Mouse (Mus musculus) heart, embryonic 14.5 days (tissue): ENCODE measurements around the gene Elavl1. TPM values are rescaled to one million over a fixed set of nuclear protein-coding genes. Genes with fewer than 3 reads are reported as not detected.
A peak's percentile ranks its signal among the peaks of the same experiment; 100 is the strongest.

Experiments
- ATAC-seq: fragments of 200-750 bp; cut with Nextera tagmentation; 2 replicates; pipeline ENCODE4 v1.8.0; 2017; ENCODE audit warnings: low read depth, moderate TSS enrichment; ENCODE audit not compliant: insufficient number of reproducible peaks, insufficient read depth, low FRiP score
- H3K27ac ChIP-seq, 2 experiments: fragments of 200-500 bp in 1 of 2; fragments of 300-500 bp in 1 of 2; sonication (generic) in 1 of 2; replicated peaks in 1 of 2; 2 replicates each; pipeline ENCODE4 v1.5.1; 2012 to 2014; ENCODE audit warnings: low read depth in 2 of 2, low read length in 2 of 2, control low read depth in 1 of 2, mild to moderate bottlenecking in 1 of 2, mixed read lengths in 1 of 2; ENCODE audit not compliant: control insufficient read depth in 1 of 2, insufficient read depth in 1 of 2
- H3K27me3 ChIP-seq: fragments of 300-500 bp; sonication (generic); 2 replicates; pipeline ENCODE4 v1.6.1; 2014; ENCODE audit warnings: mild to moderate bottlenecking, low read length, control low read depth; ENCODE audit not compliant: control insufficient read depth, insufficient read depth
- H3K36me3 ChIP-seq: fragments of 300-500 bp; sonication (generic); 2 replicates; pipeline ENCODE4 v1.6.1; 2014; ENCODE audit warnings: mild to moderate bottlenecking, control low read depth, low read length, mixed read lengths; ENCODE audit not compliant: control insufficient read depth, insufficient read depth
- H3K4me1 ChIP-seq, 2 experiments: fragments of 200-500 bp in 1 of 2; fragments of 300-500 bp in 1 of 2; sonication (generic) in 1 of 2; 2 replicates each; pipeline ENCODE4 v1.6.1; 2012 to 2014; ENCODE audit warnings: low read length in 2 of 2, control low read depth in 1 of 2, mixed read lengths in 1 of 2; ENCODE audit not compliant: control insufficient read depth in 2 of 2, insufficient read depth in 2 of 2
- H3K4me2 ChIP-seq: fragments of 300-500 bp; sonication (generic); 2 replicates; pipeline ENCODE4 v1.6.1; 2014; ENCODE audit warnings: mild to moderate bottlenecking, low read length
- H3K4me3 ChIP-seq, 2 experiments: fragments of 200-500 bp in 1 of 2; fragments of 300-500 bp in 1 of 2; sonication (generic) in 1 of 2; 2 replicates each; pipeline ENCODE4 v1.5.1; 2012 to 2014; ENCODE audit warnings: low read length in 2 of 2, mild to moderate bottlenecking in 2 of 2, control low read depth in 1 of 2, low read depth in 1 of 2, moderate library complexity in 1 of 2; ENCODE audit not compliant: control insufficient read depth in 1 of 2, insufficient read depth in 1 of 2
- H3K9ac ChIP-seq: fragments of 300-500 bp; sonication (generic); 2 replicates; pipeline ENCODE4 v1.6.1; 2014; ENCODE audit warnings: mild to moderate bottlenecking, low read length
- H3K9me3 ChIP-seq: fragments of 300-500 bp; sonication (generic); 2 replicates; pipeline ENCODE4 v1.6.1; 2016; ENCODE audit warnings: low read length, control low read depth; ENCODE audit not compliant: control insufficient read depth
- WGBS: fragments of 180-500 bp; shearing (Covaris S2); extraction: QIAGEN DNeasy Blood & Tissue Kit; methylation state at CpG from one replicate; pipeline ENCODE4 v1.1.7; 2014; 5-methylcytosine and 5-hydroxymethylcytosine counted together
- polyA plus RNA-seq: library from polyadenylated mRNA; unstranded; fragments of >200 nt; fragmentation: Nextera tagmentation; extraction: Ambion mirVana; gene quantifications from 2 replicates; pipeline ENCODE4 v1.2.1, GENCODE M21; 2014

Elavl1 gene
- polyA plus RNA-seq, 1 experiment from 2014 or later = 173 TPM

DNA sequence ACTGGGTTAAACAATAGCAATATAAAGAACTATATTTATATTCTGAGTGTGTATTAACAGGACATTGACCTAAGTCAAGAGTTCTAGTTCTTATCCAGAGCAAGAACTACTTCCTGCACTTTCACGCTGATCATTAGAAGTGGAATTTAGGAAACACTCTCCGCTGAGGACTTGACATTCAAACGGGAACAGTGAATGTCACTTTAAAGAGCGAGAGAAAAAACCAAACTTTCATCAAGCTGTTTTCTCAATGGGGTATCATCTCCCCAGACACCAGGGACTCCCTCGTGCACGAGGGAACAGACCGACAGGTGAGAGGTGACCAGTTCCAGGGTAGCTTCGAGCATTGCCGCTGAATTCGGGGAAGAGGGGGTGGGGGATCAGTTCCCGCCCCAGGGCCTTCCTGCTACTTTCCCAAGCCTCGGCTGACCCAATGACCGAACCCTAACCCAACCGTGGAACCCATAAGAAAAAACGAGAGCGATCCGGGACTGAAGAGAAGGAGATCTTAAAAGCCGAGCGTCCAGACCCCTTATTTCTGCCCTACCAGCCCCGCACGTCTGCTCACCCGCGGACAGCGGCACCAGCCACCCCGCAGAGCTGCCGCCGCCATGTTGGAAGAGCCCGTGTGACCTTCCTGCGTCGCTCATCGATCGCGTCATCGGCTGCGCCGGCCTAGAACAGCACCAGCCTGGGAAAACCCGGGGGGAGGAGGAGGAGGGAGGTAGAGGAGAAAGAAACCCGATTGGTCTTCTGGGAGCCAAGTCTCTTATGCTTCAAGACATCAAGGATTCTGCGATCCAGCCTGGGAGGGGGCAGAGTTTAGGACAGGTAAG, 49.7 kb downstream of the Elavl1 start, which contains the start of gene Timm44:
Timm44 (minus strand) TSS at position 639 of the 836 bp plus-strand sequence.
- WGBS = under 1% methylated on average over 39 of the region's 39 CpGs
- no peaks in the 10 kb centered on the region for H3K27me3 ChIP-seq
- H3K27ac ChIP-seq = peak within 1 kb of the TSS; percentile 48 to 54
- H3K4me2 ChIP-seq = peak within 1 kb of the TSS; percentile 87
- H3K9ac ChIP-seq = peak within 1 kb of the TSS; percentile 80
- peak within 1 kb of the TSS; percentile 70 to 85 for H3K4me3 ChIP-seq
- no peaks in the 10 kb centered on the region for H3K9me3 ChIP-seq
- H3K36me3 ChIP-seq = peaks cover 35% of the 10 kb centered on the region
- peak; percentile 93 for ATAC-seq
- peaks cover 3 to 10% of the 10 kb centered on the region in 2 experiments; a peak in 3 of 4 replicates for H3K4me1 ChIP-seq

- Histone ChIP-seq H3K36me3 (peaks cover 94% of the 10 kb centered on the region), H3K27ac (no peak overlapping the region), H3K4me2 (no peak overlapping the region), H3K4me3 (no peak overlapping the region), H3K4me1 (peaks cover 0 to 3% of the 10 kb centered on the region in 2 experiments; a peak in 2 of 4 replicates), H3K27me3 (no peaks in the 10 kb centered on the region), H3K9ac (no peak overlapping the region), H3K9me3 (no peaks in the 10 kb centered on the region)
- WGBS = 92% methylated on average over 6 of the region's 6 CpGs
- no peak for ATAC-seq
Observed at GRCm38 (mm10) chr8:4269609-4270008, 55.6 kb downstream of the Elavl1 start.

DNA sequence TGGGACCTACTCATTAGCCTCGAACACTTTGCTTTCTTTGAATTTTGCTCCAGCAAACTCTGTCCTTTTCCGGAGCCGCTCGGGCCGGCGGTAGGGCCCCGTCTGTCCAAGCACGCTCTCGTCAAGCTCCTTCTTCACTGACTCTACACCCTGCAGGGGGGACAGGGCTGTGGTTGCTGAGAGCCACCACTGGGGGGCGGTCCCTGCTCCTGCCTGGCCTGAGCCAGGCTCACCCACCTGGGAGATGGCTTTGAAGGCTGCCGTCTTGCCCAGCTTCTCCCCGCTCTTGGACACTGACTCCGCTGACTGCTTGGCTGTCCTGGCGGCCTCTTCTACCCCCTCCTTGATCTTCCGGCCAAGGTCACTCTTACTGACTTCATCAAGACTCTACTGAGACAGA, 57.6 kb downstream of the Elavl1 start:
- Histone ChIP-seq H3K27ac (no peak overlapping the region), H3K4me2 (no peak overlapping the region), H3K27me3 (no peaks in the 10 kb centered on the region), H3K4me1 (no peaks in the 10 kb centered on the region), H3K9me3 (no peaks in the 10 kb centered on the region), H3K9ac (no peak overlapping the region), H3K4me3 (no peak overlapping the region), H3K36me3 (peaks cover 99% of the 10 kb centered on the region)
- 74% methylated on average over 15 of the region's 15 CpGs for WGBS
- no peak for ATAC-seq

DNA sequence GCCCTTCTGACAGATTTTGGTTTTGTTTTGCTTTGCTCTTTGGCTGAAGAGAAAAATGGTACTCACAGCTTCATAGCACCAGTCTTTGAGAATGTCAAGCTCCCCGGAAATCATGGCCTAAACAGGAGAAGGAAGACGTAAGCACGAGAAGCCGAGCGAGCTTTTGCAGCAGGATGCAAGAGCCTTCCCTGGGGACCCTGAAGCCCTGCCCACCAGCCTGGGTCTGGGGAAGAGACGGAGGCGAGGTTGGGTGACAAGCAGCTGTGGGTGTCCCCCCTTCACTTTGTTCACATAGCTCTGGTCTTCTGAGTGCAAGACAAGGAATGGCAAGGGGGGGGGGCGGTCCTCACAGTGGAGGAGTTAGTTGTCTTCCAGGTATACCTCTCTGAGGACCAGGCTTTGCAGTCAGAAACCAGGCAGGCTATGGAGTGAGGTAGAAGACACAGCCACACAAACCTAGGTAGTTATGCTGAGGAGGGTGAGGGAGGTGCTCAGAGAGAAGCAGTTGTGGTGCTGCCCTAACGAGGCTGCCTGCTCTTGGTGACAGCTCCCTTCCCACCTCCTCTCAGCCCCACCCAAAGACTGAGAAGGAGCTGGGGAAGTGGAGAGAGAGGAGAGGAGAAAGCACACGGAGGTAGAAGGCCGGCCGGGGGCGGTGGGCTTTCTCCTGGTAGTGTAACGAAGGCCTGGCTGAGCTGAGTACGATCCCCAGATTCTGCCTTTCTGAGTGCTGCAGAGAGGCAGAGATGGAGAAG, 59.9 kb downstream of the Elavl1 start:
- Histone ChIP-seq H3K27ac (no peak overlapping the region), H3K4me2 (no peak overlapping the region), H3K27me3 (no peaks in the 10 kb centered on the region), H3K36me3 (peaks cover 100% of the 10 kb centered on the region), H3K4me3 (no peak overlapping the region), H3K4me1 (no peaks in the 10 kb centered on the region), H3K9me3 (no peaks in the 10 kb centered on the region), H3K9ac (no peak overlapping the region)
- ATAC-seq = no peak
- 93% methylated on average over 15 of the region's 15 CpGs for WGBS

DNA sequence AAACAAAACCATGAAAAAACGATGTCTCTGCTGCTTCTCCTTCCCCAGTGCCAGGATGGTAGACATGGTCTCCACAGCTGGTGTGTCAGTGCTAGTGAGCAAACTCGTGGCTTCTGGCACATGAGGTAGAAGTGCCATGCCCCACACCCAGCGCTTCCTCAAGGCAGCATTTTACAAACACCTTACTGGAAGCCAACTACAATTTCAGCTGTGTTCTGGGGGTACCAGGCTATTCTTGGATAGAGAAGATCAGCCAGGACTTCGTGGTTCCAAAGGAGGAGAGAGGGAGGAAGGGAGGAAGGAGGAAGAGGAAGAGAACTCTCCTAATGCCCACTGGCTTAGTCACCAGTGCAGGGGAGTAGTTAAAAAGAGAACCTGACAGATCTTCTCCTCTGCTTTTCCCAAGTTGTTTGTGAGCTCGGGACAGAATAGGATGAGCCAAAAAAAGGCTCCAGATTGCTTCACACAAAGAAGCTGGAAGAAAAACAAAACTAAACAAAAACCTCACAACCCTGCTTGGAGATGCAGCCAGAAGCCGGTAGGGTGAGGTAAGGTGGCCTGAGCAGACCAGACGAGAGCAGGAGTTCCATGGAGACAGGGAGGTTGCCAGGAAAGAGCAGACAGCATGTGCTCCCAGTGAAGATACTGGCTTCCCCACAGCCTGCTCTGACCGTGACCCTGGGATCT, 62.0 kb downstream of the Elavl1 start:
- Histone ChIP-seq H3K27ac (no peak overlapping the region), H3K27me3 (no peaks in the 10 kb centered on the region), H3K36me3 (peaks cover 86% of the 10 kb centered on the region), H3K4me2 (no peak overlapping the region), H3K9ac (no peak overlapping the region), H3K9me3 (no peaks in the 10 kb centered on the region), H3K4me1 (peaks cover 2 to 3% of the 10 kb centered on the region in 2 experiments; a peak in 2 of 4 replicates), H3K4me3 (no peak overlapping the region)
- 82% methylated on average over 8 of the region's 8 CpGs for WGBS
- no peak for ATAC-seq

GRCm38 (mm10) chr8:4259805-4260170, 65.4 kb downstream of the Elavl1 start:
- no peak overlapping the region for H3K27ac ChIP-seq
- H3K4me3 ChIP-seq = no peak overlapping the region
- peaks cover 77% of the 10 kb centered on the region for H3K36me3 ChIP-seq
- no peak for ATAC-seq
- peaks cover 8 to 12% of the 10 kb centered on the region in 2 experiments; a peak in 3 of 4 replicates for H3K4me1 ChIP-seq
- no peak overlapping the region for H3K4me2 ChIP-seq
- H3K9ac ChIP-seq = 0 out of 2 replicates have a peak overlapping the region, but pooled peaks have one; percentile 0
- H3K9me3 ChIP-seq = no peaks in the 10 kb centered on the region
- WGBS = 82% methylated on average over 4 of the region's 4 CpGs
- H3K27me3 ChIP-seq = no peaks in the 10 kb centered on the region

GRCm38 (mm10) chr8:4259125-4259804, 65.9 kb downstream of the Elavl1 start, which contains the start of gene Ctxn1:
Ctxn1 (minus strand) TSS chr8:4259274.
- H3K4me1 ChIP-seq = peaks cover 8 to 13% of the 10 kb centered on the region in 2 experiments; a peak in 3 of 4 replicates
- WGBS = 7% methylated on average over 32 of the region's 33 CpGs
- no peaks in the 10 kb centered on the region for H3K27me3 ChIP-seq
- peaks cover 77% of the 10 kb centered on the region for H3K36me3 ChIP-seq
- peak; percentile 90 for ATAC-seq
- peak within 1 kb of the TSS; percentile 83 for H3K9ac ChIP-seq
- H3K4me3 ChIP-seq = peak within 1 kb of the TSS; percentile 77 to 83
- H3K27ac ChIP-seq = peak within 1 kb of the TSS; percentile 61 to 65
- H3K4me2 ChIP-seq = peak within 1 kb of the TSS; percentile 98
- no peaks in the 10 kb centered on the region for H3K9me3 ChIP-seq
